In the genomic region with DNA sequence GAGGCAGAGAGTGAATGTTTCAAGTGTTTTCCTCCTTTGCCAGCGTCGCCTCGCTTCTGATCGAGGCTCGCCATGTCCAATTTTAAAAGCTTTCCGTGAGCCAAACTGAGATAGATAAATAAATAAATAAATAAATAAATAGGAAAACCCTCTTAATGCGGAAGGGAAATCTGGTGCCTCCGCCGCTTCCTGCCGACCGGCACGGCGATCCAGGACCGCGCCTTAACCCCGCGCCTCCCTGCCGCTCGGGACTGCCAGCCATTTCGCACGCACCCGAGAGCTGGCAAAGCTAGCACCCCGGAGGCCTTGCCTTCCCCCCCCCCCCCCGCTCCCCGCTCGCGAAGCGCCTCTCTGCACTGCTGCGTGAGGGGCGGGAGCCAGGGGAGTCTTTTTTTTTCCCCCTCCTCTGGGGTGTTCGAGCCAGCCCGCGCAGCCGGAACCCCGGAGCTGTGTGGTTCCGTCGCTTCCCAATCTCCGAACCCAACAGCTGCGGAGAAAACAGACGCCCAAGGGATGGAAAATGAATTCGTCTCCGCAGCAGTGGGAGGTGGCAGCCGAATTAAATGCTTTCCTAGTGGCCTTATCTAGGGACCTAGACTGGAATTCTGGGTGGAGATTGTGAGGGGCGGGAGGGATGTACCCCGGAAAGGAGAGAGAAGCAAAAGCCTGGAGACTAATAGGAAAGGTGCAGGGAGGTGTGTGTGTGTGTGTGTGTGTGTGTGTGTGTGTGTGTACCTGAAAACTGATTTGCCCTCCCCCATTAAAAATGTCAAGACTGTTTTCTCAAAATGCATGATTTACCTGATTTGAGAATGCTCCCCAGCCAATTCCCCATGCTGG, we compare ENCODE assay signal across 8 mouse cellular contexts. TPM values are rescaled to one million over a fixed set of nuclear protein-coding genes. Genes with fewer than 3 reads are reported as not detected.
DNase-seq lines count a peak whose midpoint lies in the region; ATAC-seq and TF ChIP-seq lines count a peak whose summit lies in the region.

No protein-coding gene starts in this region.

- H3K4me3 ChIP-seq in ES-Bruce4 (ENCODE audit: low read depth, low read length), result peak overlapping the region; percentile 57
- peak overlapping the region; percentile 42 for H3K4me3 ChIP-seq in forebrain, embryonic 11.5 days (ENCODE audit: low read depth, low read length)
- peak overlapping the region; percentile 39 for H3K4me3 ChIP-seq in neural tube, embryonic 11.5 days (ENCODE audit: low read depth, low read length)

- TF ChIP-seq EP300 in ES-Bruce4 (IDR thresholded peaks at IDR 0.05; ENCODE audit: insufficient read depth, low read depth, low read length), result no peak

- H3K36me3 ChIP-seq in ES-Bruce4 (ENCODE audit: control insufficient read depth, insufficient read depth, low read length, poor library complexity, severe bottlenecking), result no peaks in the 10 kb centered on the region
- H3K36me3 ChIP-seq in forebrain, embryonic 11.5 days (ENCODE audit: control insufficient read depth, insufficient read depth, low read length), result no peaks in the 10 kb centered on the region
- no peaks in the 10 kb centered on the region for H3K36me3 ChIP-seq in neural tube, embryonic 11.5 days (ENCODE audit: control insufficient read depth, insufficient read depth, low read length)

- H3K4me2 ChIP-seq in forebrain, embryonic 11.5 days (ENCODE audit: low read depth, low read length, severe bottlenecking), result peak overlapping the region; percentile 83
- peak overlapping the region; percentile 77 for H3K4me2 ChIP-seq in neural tube, embryonic 11.5 days (ENCODE audit: low read depth)

- no peak for ATAC-seq in cerebellum, adult (ENCODE audit: insufficient number of reproducible peaks, low FRiP score, low TSS enrichment)
- ATAC-seq in forebrain, embryonic 11.5 days (replicated peaks; ENCODE audit: low FRiP score), result no peak
- ATAC-seq in neural tube, embryonic 11.5 days (ENCODE audit: insufficient read depth, low FRiP score, low TSS enrichment), result no peak

- intact Hi-C loops in left cerebral cortex, postnatal 4 days (cut with DNase I), result loop anchor here (2.0 to 10.0 kb wide), 2 partner anchors 251 to 353 kb away; no protein-coding TSS in a partner anchor

- no peak for TF ChIP-seq CTCF in ES-Bruce4 (IDR thresholded peaks at IDR 0.05; ENCODE audit: low read depth, low read length)

- no peaks in the 10 kb centered on the region for H3K9me3 ChIP-seq in ES-Bruce4 (replicated peaks; ENCODE audit: control insufficient read depth, insufficient read depth, low read length, poor library complexity, severe bottlenecking)
- no peaks in the 10 kb centered on the region for H3K9me3 ChIP-seq in forebrain, embryonic 11.5 days (ENCODE audit: control insufficient read depth, low read length)
- H3K9me3 ChIP-seq in neural tube, embryonic 11.5 days (ENCODE audit: control insufficient read depth, low read length), result no peaks in the 10 kb centered on the region

- no peak for TF ChIP-seq POLR2A in ES-Bruce4 (IDR thresholded peaks at IDR 0.05; ENCODE audit: insufficient read depth, low read length)

- WGBS in forebrain, embryonic 11.5 days, result 1% methylated on average over 41 of the region's 45 CpGs
- WGBS in neural tube, embryonic 11.5 days, result under 1% methylated on average over 40 of the region's 45 CpGs

- peaks cover 45% of the 10 kb centered on the region for H3K27me3 ChIP-seq in ES-Bruce4 (ENCODE audit: control insufficient read depth, insufficient read depth, low read length, poor library complexity, severe bottlenecking)
- peaks cover 91% of the 10 kb centered on the region for H3K27me3 ChIP-seq in forebrain, embryonic 11.5 days (ENCODE audit: control insufficient read depth, insufficient read depth, low read length)
- peaks cover 86% of the 10 kb centered on the region for H3K27me3 ChIP-seq in neural tube, embryonic 11.5 days (ENCODE audit: control insufficient read depth, insufficient read depth, low read length)

- peak; percentile 20 to 22 for DNase-seq in cerebellum, postnatal 36 days
- peak; percentile 59 for DNase-seq in forebrain, embryonic 11.5 days (ENCODE audit: low spot score)
- DNase-seq in left cerebral cortex, postnatal 4 days, result peak; percentile 30
- DNase-seq in neural tube, embryonic 11.5 days (ENCODE audit: low spot score), result peak; percentile 45
- no peak for DNase-seq in gastrocnemius, postnatal 4 days (ENCODE audit: low spot score in 2 of 2)
- no peak for DNase-seq in spleen, postnatal 36 days (ENCODE audit: low spot score in 2 of 2)

- no peak overlapping the region for H3K27ac ChIP-seq in ES-Bruce4 (ENCODE audit: insufficient read depth, low read length)
- H3K27ac ChIP-seq in forebrain, embryonic 11.5 days (ENCODE audit: low read depth, low read length), result no peak overlapping the region
- no peak overlapping the region for H3K27ac ChIP-seq in neural tube, embryonic 11.5 days (ENCODE audit: low read depth, low read length)

- H3K9ac ChIP-seq in ES-Bruce4 (ENCODE audit: low read depth, poor library complexity, severe bottlenecking), result 0 out of 2 replicates have a peak overlapping the region, but pooled peaks have one; percentile 36
- H3K9ac ChIP-seq in forebrain, embryonic 11.5 days (ENCODE audit: low read length), result no peak overlapping the region; the same call in 1 of the 2 replicates
- H3K9ac ChIP-seq in neural tube, embryonic 11.5 days (ENCODE audit: low read length), result peak overlapping the region; percentile 19; the same call in 1 of the 2 replicates

- no peaks in the 10 kb centered on the region for H3K4me1 ChIP-seq in ES-Bruce4 (ENCODE audit: control insufficient read depth, insufficient read depth, low read length)
- peaks cover 14% of the 10 kb centered on the region for H3K4me1 ChIP-seq in forebrain, embryonic 11.5 days (replicated peaks; ENCODE audit: control insufficient read depth, insufficient read depth, low read length)
- peaks cover 9% of the 10 kb centered on the region; the same call in 1 of the 2 replicates for H3K4me1 ChIP-seq in neural tube, embryonic 11.5 days (ENCODE audit: control insufficient read depth, insufficient read depth, low read length)

RNA-seq across cellular contexts. Expression of a gene that starts 3.1 kb away (rescaled TPM):
- not detected in 2 replicates for polyA plus RNA-seq in ES-Bruce4 (2011; ENCODE audit: insufficient read depth, insufficient read length, low read depth, missing spikeins)
- polyA plus RNA-seq in forebrain, embryonic 11.5 days (2014; fragmentation: Nextera tagmentation; extraction: Ambion mirVana), result 0.12 and 0.19 TPM in 2 replicates
- total RNA-seq in left cerebral cortex, postnatal 4 days (2021), result under 1 TPM; 0.36 to 0.40 TPM
- polyA plus RNA-seq in neural tube, embryonic 11.5 days (2014; fragmentation: Nextera tagmentation; extraction: Ambion mirVana), result 0.19 and 0.28 TPM in 2 replicates
- 1 to 10 TPM; 1.6 to 1.9 TPM for total RNA-seq in gastrocnemius, postnatal 4 days (2021)

Comparison
In these comparisons a context has a peak if more than half of its experiments do, and no peak if none do; other contexts are left out.
1. DNase-seq: peak in cerebellum, postnatal 36 days (2 of 2), forebrain, embryonic 11.5 days (single experiment), left cerebral cortex, postnatal 4 days (single experiment) and neural tube, embryonic 11.5 days (single experiment); none in gastrocnemius, postnatal 4 days (0 of 2) and spleen, postnatal 36 days (0 of 2).
2. Peak in every context shown above with its lines, with median percentiles within 50 percentile points of each other: H3K4me3 ChIP-seq.